Mouse (Mus musculus): ENCODE data around the gene Mmp8. TPM values are rescaled to one million over a fixed set of nuclear protein-coding genes. Genes with fewer than 3 reads are reported as not detected.

The Mmp8 gene
- polyA plus RNA-seq, 1 experiment from 2014 or later, result 1.2 TPM

GRCm38 (mm10) chr9:7551943-7552342 lies 6.3 kb upstream of the Mmp8 start:
- no peak overlapping the region for H3K4me3 ChIP-seq (ENCODE audit: low read length)
- no peak overlapping the region for H3K9ac ChIP-seq (ENCODE audit: low read length)
- H3K4me2 ChIP-seq (ENCODE audit: low read depth, low read length), result no peak overlapping the region
- H3K4me1 ChIP-seq (ENCODE audit: control insufficient read depth, insufficient read depth, low read length), result no peaks in the 10 kb centered on the region
- H3K27ac ChIP-seq (ENCODE audit: low read length), result no peak overlapping the region
- no peaks in the 10 kb centered on the region for H3K36me3 ChIP-seq (ENCODE audit: control insufficient read depth, insufficient read depth)
- H3K27me3 ChIP-seq (ENCODE audit: control insufficient read depth, insufficient read depth, low read length), result no peaks in the 10 kb centered on the region
- no peaks in the 10 kb centered on the region for H3K9me3 ChIP-seq (replicated peaks; ENCODE audit: control insufficient read depth, low read length)
- ATAC-seq (replicated peaks; ENCODE audit: extremely low read depth, insufficient read depth, low FRiP score), result no peak

DNA sequence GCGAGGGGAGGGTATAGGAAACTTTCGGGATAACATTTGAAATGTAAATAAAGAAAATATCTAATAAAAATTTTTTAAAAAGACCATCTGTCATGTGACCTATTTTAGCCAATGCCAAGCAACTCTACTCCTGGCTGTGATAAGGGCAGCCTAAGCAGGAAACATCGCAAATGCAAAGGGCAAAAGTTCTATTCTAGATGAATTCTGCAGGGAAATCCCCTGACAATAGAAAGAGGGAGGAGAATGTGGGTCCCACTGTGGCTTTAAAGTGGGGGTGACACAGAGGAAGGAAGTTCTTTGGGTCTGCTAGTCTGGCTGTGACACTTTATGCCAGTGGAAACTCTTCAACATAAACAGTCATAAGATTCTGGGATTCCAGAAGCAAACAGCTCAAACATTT lies 4.7 kb upstream of the Mmp8 start:
- Histone ChIP-seq H3K27ac (ENCODE audit: low read length) (no peak overlapping the region), H3K9ac (ENCODE audit: low read length) (no peak overlapping the region), H3K9me3 (replicated peaks; ENCODE audit: control insufficient read depth, low read length) (no peaks in the 10 kb centered on the region), H3K4me2 (ENCODE audit: low read depth, low read length) (no peak overlapping the region), H3K27me3 (ENCODE audit: control insufficient read depth, insufficient read depth, low read length) (no peaks in the 10 kb centered on the region), H3K4me1 (ENCODE audit: control insufficient read depth, insufficient read depth, low read length) (no peaks in the 10 kb centered on the region), H3K4me3 (ENCODE audit: low read length) (no peak overlapping the region), H3K36me3 (ENCODE audit: control insufficient read depth, insufficient read depth) (no peaks in the 10 kb centered on the region)
- ATAC-seq (replicated peaks; ENCODE audit: extremely low read depth, insufficient read depth, low FRiP score), result no peak
- WGBS, result 69% methylated on average over 3 of the region's 3 CpGs

DNA sequence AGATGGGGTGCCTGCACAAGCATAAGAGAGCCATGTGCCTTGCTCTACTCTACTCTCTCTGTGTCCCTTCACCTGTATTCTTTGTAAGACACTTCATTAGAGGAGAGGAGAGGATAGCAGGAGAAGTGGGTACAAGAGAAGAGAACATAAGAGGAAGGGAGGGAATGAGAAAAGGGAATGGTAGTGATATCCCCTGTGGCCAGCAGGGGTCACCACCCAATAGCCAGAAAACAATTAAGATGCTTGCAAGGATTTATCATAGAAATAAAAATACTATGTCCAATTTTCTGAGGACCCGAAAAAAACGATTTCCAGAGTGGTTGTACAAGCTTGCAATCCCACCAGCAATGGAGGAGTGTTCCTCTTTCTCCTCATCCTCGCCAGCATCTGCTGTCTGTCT lies 3.9 kb upstream of the Mmp8 start:
- whole genome bisulfite sequencing, result 41% methylated on average over 3 of the region's 3 CpGs
- no peaks in the 10 kb centered on the region for H3K27me3 ChIP-seq (ENCODE audit: control insufficient read depth, insufficient read depth, low read length)
- no peaks in the 10 kb centered on the region for H3K36me3 ChIP-seq (ENCODE audit: control insufficient read depth, insufficient read depth)
- H3K4me2 ChIP-seq (ENCODE audit: low read depth, low read length), result no peak overlapping the region
- no peaks in the 10 kb centered on the region for H3K4me1 ChIP-seq (ENCODE audit: control insufficient read depth, insufficient read depth, low read length)
- H3K9ac ChIP-seq (ENCODE audit: low read length), result no peak overlapping the region
- H3K4me3 ChIP-seq (ENCODE audit: low read length), result no peak overlapping the region
- no peak for ATAC-seq (replicated peaks; ENCODE audit: extremely low read depth, insufficient read depth, low FRiP score)
- H3K27ac ChIP-seq (ENCODE audit: low read length), result no peak overlapping the region
- H3K9me3 ChIP-seq (replicated peaks; ENCODE audit: control insufficient read depth, low read length), result no peaks in the 10 kb centered on the region

GRCm38 (mm10) chr9:7560026-7560425 lies 1.8 kb downstream of the Mmp8 start:
- H3K4me2 ChIP-seq (ENCODE audit: low read depth, low read length), result no peak overlapping the region
- no peak overlapping the region for H3K27ac ChIP-seq (ENCODE audit: low read length)
- H3K4me1 ChIP-seq (ENCODE audit: control insufficient read depth, insufficient read depth, low read length), result no peaks in the 10 kb centered on the region
- no peak for ATAC-seq (replicated peaks; ENCODE audit: extremely low read depth, insufficient read depth, low FRiP score)
- H3K9ac ChIP-seq (ENCODE audit: low read length), result no peak overlapping the region
- no peaks in the 10 kb centered on the region for H3K36me3 ChIP-seq (ENCODE audit: control insufficient read depth, insufficient read depth)
- no peak overlapping the region for H3K4me3 ChIP-seq (ENCODE audit: low read length)
- no peaks in the 10 kb centered on the region for H3K9me3 ChIP-seq (replicated peaks; ENCODE audit: control insufficient read depth, low read length)
- WGBS, result 71% methylated on average over 4 of the region's 4 CpGs
- H3K27me3 ChIP-seq (ENCODE audit: control insufficient read depth, insufficient read depth, low read length), result no peaks in the 10 kb centered on the region

- 52% methylated on average over 7 of the region's 7 CpGs for WGBS
- Histone ChIP-seq H3K27ac (ENCODE audit: low read length) (no peak overlapping the region), H3K4me3 (ENCODE audit: low read length) (no peak overlapping the region), H3K36me3 (ENCODE audit: control insufficient read depth, insufficient read depth) (no peaks in the 10 kb centered on the region), H3K9me3 (replicated peaks; ENCODE audit: control insufficient read depth, low read length) (no peaks in the 10 kb centered on the region), H3K4me2 (ENCODE audit: low read depth, low read length) (no peak overlapping the region), H3K27me3 (ENCODE audit: control insufficient read depth, insufficient read depth, low read length) (no peaks in the 10 kb centered on the region), H3K9ac (ENCODE audit: low read length) (no peak overlapping the region), H3K4me1 (ENCODE audit: control insufficient read depth, insufficient read depth, low read length) (no peaks in the 10 kb centered on the region)
- no peak for ATAC-seq (replicated peaks; ENCODE audit: extremely low read depth, insufficient read depth, low FRiP score)
Observed at GRCm38 (mm10) chr9:7567376-7567775, 9.1 kb downstream of the Mmp8 start.

DNA sequence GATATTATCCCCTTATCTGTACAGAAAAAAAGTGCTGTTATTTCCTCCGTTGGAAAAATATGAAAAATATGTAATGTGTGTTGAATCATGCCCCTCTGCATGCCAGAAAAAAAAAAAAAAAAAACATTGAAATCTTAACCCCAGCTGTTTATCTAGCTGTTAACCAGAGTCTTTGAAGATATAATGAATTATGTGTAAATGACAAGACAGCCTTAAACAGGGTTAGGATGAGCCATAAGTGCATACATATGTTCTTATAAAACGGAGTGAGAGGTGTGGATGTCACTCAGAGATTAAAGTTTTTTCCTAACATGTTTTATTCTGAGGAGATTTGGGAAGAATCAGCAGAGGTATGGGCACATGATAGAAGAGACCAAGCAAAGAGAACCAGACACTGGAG lies 9.7 kb downstream of the Mmp8 start:
- no peak for ATAC-seq (replicated peaks; ENCODE audit: extremely low read depth, insufficient read depth, low FRiP score)
- H3K4me1 ChIP-seq (ENCODE audit: control insufficient read depth, insufficient read depth, low read length), result no peaks in the 10 kb centered on the region
- 60% methylated on average over 2 of the region's 2 CpGs for WGBS
- H3K9ac ChIP-seq (ENCODE audit: low read length), result no peak overlapping the region
- H3K9me3 ChIP-seq (replicated peaks; ENCODE audit: control insufficient read depth, low read length), result no peaks in the 10 kb centered on the region
- H3K27ac ChIP-seq (ENCODE audit: low read length), result no peak overlapping the region
- H3K4me2 ChIP-seq (ENCODE audit: low read depth, low read length), result no peak overlapping the region
- H3K4me3 ChIP-seq (ENCODE audit: low read length), result no peak overlapping the region
- H3K36me3 ChIP-seq (ENCODE audit: control insufficient read depth, insufficient read depth), result no peaks in the 10 kb centered on the region
- H3K27me3 ChIP-seq (ENCODE audit: control insufficient read depth, insufficient read depth, low read length), result no peaks in the 10 kb centered on the region

DNA sequence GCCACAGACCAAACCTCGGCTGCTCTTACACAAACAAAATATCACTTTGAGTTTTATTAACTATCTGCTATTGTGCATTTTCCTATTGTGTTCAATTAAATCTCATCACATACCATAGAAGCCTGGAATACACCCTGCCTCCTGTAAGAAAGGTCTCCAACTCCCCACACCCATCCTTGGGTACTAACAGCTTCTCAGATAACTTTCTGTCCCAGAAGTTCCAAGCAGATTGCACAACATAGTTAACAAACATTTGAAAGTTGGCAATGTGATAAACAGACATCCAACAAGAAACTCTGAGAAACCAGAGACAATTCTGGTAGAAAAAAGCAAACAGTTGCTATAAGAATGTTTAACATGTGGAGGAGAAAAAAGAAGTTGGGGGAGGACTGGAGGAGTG lies 12.2 kb downstream of the Mmp8 start:
- Histone ChIP-seq H3K9ac (ENCODE audit: low read length) (no peak overlapping the region), H3K27ac (ENCODE audit: low read length) (no peak overlapping the region), H3K9me3 (replicated peaks; ENCODE audit: control insufficient read depth, low read length) (no peaks in the 10 kb centered on the region), H3K4me3 (ENCODE audit: low read length) (no peak overlapping the region), H3K27me3 (ENCODE audit: control insufficient read depth, insufficient read depth, low read length) (no peaks in the 10 kb centered on the region), H3K36me3 (ENCODE audit: control insufficient read depth, insufficient read depth) (no peaks in the 10 kb centered on the region), H3K4me1 (ENCODE audit: control insufficient read depth, insufficient read depth, low read length) (no peaks in the 10 kb centered on the region), H3K4me2 (ENCODE audit: low read depth, low read length) (no peak overlapping the region)
- WGBS, result 78% methylated on average over 1 of the region's 1 CpGs
- ATAC-seq (replicated peaks; ENCODE audit: extremely low read depth, insufficient read depth, low FRiP score), result no peak

DNA sequence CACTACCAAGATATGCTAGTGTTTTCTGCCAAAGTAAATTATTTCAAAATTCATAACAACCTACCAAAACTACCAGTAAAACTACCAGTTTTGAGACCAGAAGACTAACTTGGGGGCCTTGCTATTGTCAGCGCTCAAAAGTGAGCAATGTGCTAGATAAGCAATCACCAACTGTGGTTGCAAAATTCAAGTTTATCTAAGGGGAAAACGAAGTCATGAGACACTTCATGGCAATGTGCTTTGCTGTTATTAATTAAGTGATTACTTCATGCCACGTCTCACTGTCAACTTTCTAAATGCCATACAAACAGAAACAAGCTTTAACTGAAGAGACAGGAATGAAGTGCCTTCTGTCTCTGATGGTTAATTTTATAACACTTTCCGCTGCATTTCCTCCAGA lies 12.9 kb downstream of the Mmp8 start, which contains the start of gene Mmp27:
Gene Mmp27 (plus strand): TSS at position 235 of the 400 bp plus-strand sequence.
- 49% methylated on average over 4 of the region's 4 CpGs for WGBS
- Histone ChIP-seq H3K4me1 (ENCODE audit: control insufficient read depth, insufficient read depth, low read length) (no peaks in the 10 kb centered on the region), H3K4me3 (ENCODE audit: low read length) (no peak within 1 kb of the TSS), H3K27ac (ENCODE audit: low read length) (no peak within 1 kb of the TSS), H3K9ac (ENCODE audit: low read length) (no peak within 1 kb of the TSS), H3K36me3 (ENCODE audit: control insufficient read depth, insufficient read depth) (no peaks in the 10 kb centered on the region), H3K9me3 (replicated peaks; ENCODE audit: control insufficient read depth, low read length) (no peaks in the 10 kb centered on the region), H3K27me3 (ENCODE audit: control insufficient read depth, insufficient read depth, low read length) (no peaks in the 10 kb centered on the region), H3K4me2 (ENCODE audit: low read depth, low read length) (no peak within 1 kb of the TSS)
- no peak for ATAC-seq (replicated peaks; ENCODE audit: extremely low read depth, insufficient read depth, low FRiP score)

DNA sequence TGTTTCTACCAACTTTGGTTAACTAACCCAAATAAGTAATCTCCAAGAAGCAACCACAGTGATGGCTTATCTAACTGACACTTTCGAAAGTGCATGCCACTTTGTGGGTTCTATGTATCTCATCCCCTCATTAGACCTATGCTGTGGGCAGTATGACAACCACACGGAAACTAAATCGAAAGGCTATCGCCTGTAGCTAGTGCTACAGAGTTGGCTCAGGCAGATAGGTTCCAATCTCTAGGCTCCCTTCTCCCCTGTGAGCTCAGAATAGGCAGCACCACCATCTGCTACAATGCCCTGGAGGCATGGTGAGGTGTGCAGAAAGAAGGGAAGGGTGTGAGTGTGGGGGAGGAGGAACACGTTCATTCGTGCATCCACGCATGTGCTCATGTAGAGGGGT lies 13.9 kb downstream of the Mmp8 start:
- Histone ChIP-seq H3K27me3 (ENCODE audit: control insufficient read depth, insufficient read depth, low read length) (no peaks in the 10 kb centered on the region), H3K4me2 (ENCODE audit: low read depth, low read length) (no peak overlapping the region), H3K9me3 (replicated peaks; ENCODE audit: control insufficient read depth, low read length) (no peaks in the 10 kb centered on the region), H3K4me3 (ENCODE audit: low read length) (no peak overlapping the region), H3K9ac (ENCODE audit: low read length) (no peak overlapping the region), H3K27ac (ENCODE audit: low read length) (no peak overlapping the region), H3K36me3 (ENCODE audit: control insufficient read depth, insufficient read depth) (no peaks in the 10 kb centered on the region), H3K4me1 (ENCODE audit: control insufficient read depth, insufficient read depth, low read length) (no peaks in the 10 kb centered on the region)
- no peak for ATAC-seq (replicated peaks; ENCODE audit: extremely low read depth, insufficient read depth, low FRiP score)
- 80% methylated on average over 7 of the region's 7 CpGs for WGBS

Measured in heart, embryonic 16.5 days (tissue).